Mouse (Mus musculus) kidney, postnatal 14 days (tissue): ENCODE measurements around the gene Olfr110.
"Not testable (repeated sequence)": the region's sequence is repeated elsewhere in the genome, so short reads cannot be mapped to it uniquely, and the experiment has no call there.

Experiments
- DNase-seq: peaks from one replicate; pipeline ENCODE4 v3.0.0; 2022; ENCODE audit warnings: mixed read lengths

Gene Olfr110

GRCm38 (mm10) chr17:37491930-37492518, at the start of gene Olfr110:
Olfr110 (plus strand) TSS chr17:37492468.
- DNase-seq = no peak

- DNase-seq = no peak
These were observed 47.1 kb upstream of the Olfr110 start, which contains the start of gene Olfr108 for GRCm38 (mm10) chr17:37445180-37445579. Olfr108 (plus strand) TSS chr17:37445480.

- DNase-seq = no peak
These were observed 33.7 kb upstream of the Olfr110 start, which contains the start of gene Olfr109 for GRCm38 (mm10) chr17:37458616-37459015. Olfr109 (plus strand) TSS chr17:37458916.

GRCm38 (mm10) chr17:37483452-37483851, 8.8 kb upstream of the Olfr110 start, which contains the start of gene H2-M2:
H2-M2 (minus strand) TSS chr17:37483552.
- DNase-seq = no peak

GRCm38 (mm10) chr17:37507730-37508129, 15.5 kb downstream of the Olfr110 start, which contains the start of gene Olfr111:
Olfr111 (plus strand) TSS chr17:37508030.
- DNase-seq = no peak

- DNase-seq = not testable (repeated sequence)
These were observed 32.3 kb downstream of the Olfr110 start for GRCm38 (mm10) chr17:37524612-37525011.

GRCm38 (mm10) chr17:37525427-37525826, 33.2 kb downstream of the Olfr110 start:
- DNase-seq = not testable (repeated sequence)

GRCm38 (mm10) chr17:37535173-37535572, 42.9 kb downstream of the Olfr110 start:
- no peak for DNase-seq

- DNase-seq = not testable (repeated sequence)
These were observed 46.1 kb downstream of the Olfr110 start for GRCm38 (mm10) chr17:37538416-37538815.

- no peak for DNase-seq
These were observed 49.3 kb downstream of the Olfr110 start for GRCm38 (mm10) chr17:37541454-37542119.

GRCm38 (mm10) chr17:37543800-37544435, 51.6 kb downstream of the Olfr110 start:
- no peak for DNase-seq
